9 mouse cellular contexts compared by ENCODE assay signal in genomic region chr3:87770280-87770679, GRCm38 (mm10). TPM values are rescaled to one million over a fixed set of nuclear protein-coding genes. Genes with fewer than 3 reads are reported as not detected.
DNase-seq lines count a peak whose midpoint lies in the region; ATAC-seq and TF ChIP-seq lines count a peak whose summit lies in the region.
"Had no signal": no experiment of that assay in that cellular context is flagged by ENCODE, and none has a peak within 500 bp of the region (broad histone marks: within the 10 kb centered on the region; RNA-seq: fewer than 3 reads in every experiment).

No protein-coding gene starts in this region.

- no peak for TF ChIP-seq EP300 in heart, postnatal 0 days (IDR thresholded peaks at IDR 0.05; ENCODE audit: low read depth)

- H3K27me3 ChIP-seq in heart, postnatal 0 days (ENCODE audit: control insufficient read depth, insufficient read depth, low read length), result peaks cover 30% of the 10 kb centered on the region
- peaks cover 82% of the 10 kb centered on the region for H3K27me3 ChIP-seq in heart, embryonic 10.5 days (ENCODE audit: insufficient read depth, poor library complexity, severe bottlenecking)
- no peaks in the 10 kb centered on the region; the same call in 1 of the 2 replicates for H3K27me3 ChIP-seq in thymus, adult 2 months (ENCODE audit: control insufficient read depth, insufficient read depth, low read length)
- H3K27me3 ChIP-seq in midbrain, embryonic 13.5 days, result peaks cover 43% of the 10 kb centered on the region

- no peak overlapping the region for H3K4me2 ChIP-seq in heart, postnatal 0 days (ENCODE audit: low read depth, low read length)
- no peak overlapping the region for H3K4me2 ChIP-seq in midbrain, embryonic 13.5 days (replicated peaks)
- H3K4me2 ChIP-seq: embryonic facial prominence, embryonic 12.5 days had no signal

- H3K4me1 ChIP-seq in heart, postnatal 0 days (ENCODE audit: control insufficient read depth, insufficient read depth), result peaks cover under 1% of the 10 kb centered on the region; the same call in 1 of the 2 replicates
- peaks cover 20% of the 10 kb centered on the region for H3K4me1 ChIP-seq in heart, embryonic 10.5 days
- H3K4me1 ChIP-seq in thymus, adult 2 months (replicated peaks; ENCODE audit: control insufficient read depth, insufficient read depth, low read length), result peaks cover 11% of the 10 kb centered on the region
- peaks cover 12% of the 10 kb centered on the region for H3K4me1 ChIP-seq in midbrain, embryonic 13.5 days (replicated peaks)

- peak; percentile 69 for DNase-seq in heart, postnatal 0 days (ENCODE audit: low spot score)
- no peak for DNase-seq in heart, embryonic 10.5 days (ENCODE audit: low spot score)
- peak; percentile 47 for DNase-seq in thymus, adult 2 months
- DNase-seq in thymus, adult 18-20 months, result no peak
- DNase-seq in cerebellum, adult 9-11 months, result peak; percentile 22
- peak; percentile 30 to 68 for DNase-seq in layer of hippocampus, postnatal 14 days (ENCODE audit: low spot score in 2 of 2)
- peak; percentile 75 for DNase-seq in retina, postnatal 1 day

- no peaks in the 10 kb centered on the region for H3K9me3 ChIP-seq in heart, postnatal 0 days (replicated peaks; ENCODE audit: control insufficient read depth, low read length)
- no peaks in the 10 kb centered on the region for H3K9me3 ChIP-seq in heart, embryonic 10.5 days
- no peaks in the 10 kb centered on the region for H3K9me3 ChIP-seq in midbrain, embryonic 13.5 days
- H3K9me3 ChIP-seq: embryonic facial prominence, embryonic 12.5 days had no signal

- no peak for ATAC-seq in heart, postnatal 0 days (ENCODE audit: insufficient read depth, low read depth)
- ATAC-seq in midbrain, embryonic 13.5 days, result no peak

- H3K9ac ChIP-seq in heart, postnatal 0 days (replicated peaks; ENCODE audit: low read depth, low read length), result no peak overlapping the region
- no peak overlapping the region for H3K9ac ChIP-seq in midbrain, embryonic 13.5 days (replicated peaks)
- H3K9ac ChIP-seq: embryonic facial prominence, embryonic 12.5 days had no signal

- no peaks in the 10 kb centered on the region for H3K36me3 ChIP-seq in heart, postnatal 0 days (replicated peaks; ENCODE audit: control insufficient read depth, insufficient read depth, low read length)
- no peaks in the 10 kb centered on the region for H3K36me3 ChIP-seq in heart, embryonic 10.5 days
- no peaks in the 10 kb centered on the region for H3K36me3 ChIP-seq in thymus, adult 2 months (ENCODE audit: control insufficient read depth, insufficient read depth, low read length)
- H3K36me3 ChIP-seq in midbrain, embryonic 13.5 days, result no peaks in the 10 kb centered on the region
- H3K36me3 ChIP-seq: embryonic facial prominence, embryonic 12.5 days had no signal

- no peak for TF ChIP-seq POLR2A in thymus, adult 2 months (IDR thresholded peaks at IDR 0.05; ENCODE audit: control insufficient read depth, extremely low read depth, insufficient read depth, low read length, poor library complexity)

- 1% methylated on average over 4 of the region's 4 CpGs for WGBS in heart, postnatal 0 days
- 2% methylated on average over 4 of the region's 4 CpGs for WGBS in heart, embryonic 10.5 days
- 0% methylated on average over 4 of the region's 4 CpGs for WGBS in thymus, adult 2 months
- under 1% methylated on average over 4 of the region's 4 CpGs for WGBS in midbrain, embryonic 13.5 days

- peak; percentile 87 for TF ChIP-seq CTCF in heart, postnatal 0 days (IDR thresholded peaks at IDR 0.05; ENCODE audit: low read depth)
- no peak for TF ChIP-seq CTCF in thymus, adult 2 months (IDR thresholded peaks at IDR 0.05; ENCODE audit: borderline replicate concordance, control insufficient read depth, extremely low read depth, insufficient read depth, low read length, poor library complexity)

- H3K4me3 ChIP-seq in heart, postnatal 0 days (ENCODE audit: low read depth, low read length), result no peak overlapping the region
- no peak overlapping the region for H3K4me3 ChIP-seq in heart, embryonic 10.5 days
- no peak overlapping the region for H3K4me3 ChIP-seq in thymus, adult 2 months (ENCODE audit: control insufficient read depth, insufficient read depth, low read length)
- H3K4me3 ChIP-seq in midbrain, embryonic 13.5 days (replicated peaks), result no peak overlapping the region
- H3K4me3 ChIP-seq: embryonic facial prominence, embryonic 12.5 days had no signal

- H3K27ac ChIP-seq in heart, postnatal 0 days (ENCODE audit: low read depth), result no peak overlapping the region
- H3K27ac ChIP-seq in heart, embryonic 10.5 days, result no peak overlapping the region
- no peak overlapping the region for H3K27ac ChIP-seq in thymus, adult 2 months (ENCODE audit: control insufficient read depth, insufficient read depth, low read length)
- H3K27ac ChIP-seq in midbrain, embryonic 13.5 days, result no peak overlapping the region
- H3K27ac ChIP-seq: embryonic facial prominence, embryonic 12.5 days had no signal

RNA-seq across cellular contexts. Expression of gene Lrrc71, which starts 21.9 kb away (rescaled TPM):
- total RNA-seq in heart, postnatal 0 days (2014; rRNA removed; ENCODE audit: low replicate concordance), result 0.54 and 1.5 TPM in 2 replicates
- polyA plus RNA-seq in heart, postnatal 0 days (2015; fragmentation: Nextera tagmentation; extraction: Ambion mirVana), result 0.12 and 0.38 TPM in 2 replicates
- 0.30 and 0.63 TPM in 2 replicates for polyA plus RNA-seq in heart, embryonic 10.5 days (2016; fragmentation: Nextera tagmentation; extraction: Ambion mirVana)
- 0.39 and 0.56 TPM in 2 replicates for polyA plus RNA-seq in thymus, adult 2 months (2012; rRNA removed)
- under 1 TPM; 0.60 to 0.81 TPM for total RNA-seq in layer of hippocampus, postnatal 14 days (2021)
- polyA plus RNA-seq in midbrain, embryonic 13.5 days (2015; fragmentation: Nextera tagmentation; extraction: Ambion mirVana), result 0.36 and 0.62 TPM in 2 replicates

RNA-seq across cellular contexts. Expression of gene Ntrk1, which starts 24.7 kb away (rescaled TPM):
- 0.11 and 0.62 TPM in 2 replicates for total RNA-seq in heart, postnatal 0 days (2014; rRNA removed; ENCODE audit: low replicate concordance)
- 0.15 and 0.16 TPM in 2 replicates for polyA plus RNA-seq in heart, postnatal 0 days (2015; fragmentation: Nextera tagmentation; extraction: Ambion mirVana)
- polyA plus RNA-seq in heart, embryonic 10.5 days (2016; fragmentation: Nextera tagmentation; extraction: Ambion mirVana), result 0.05 and 0.68 TPM in 2 replicates
- 0.67 and 0.89 TPM in 2 replicates for polyA plus RNA-seq in thymus, adult 2 months (2012; rRNA removed)
- total RNA-seq in layer of hippocampus, postnatal 14 days (2021), result under 1 TPM; 0.29 to 0.41 TPM
- polyA plus RNA-seq in midbrain, embryonic 13.5 days (2015; fragmentation: Nextera tagmentation; extraction: Ambion mirVana), result 2.4 and 2.5 TPM in 2 replicates

RNA-seq across cellular contexts. Expression of gene Insrr, which starts 26.5 kb away (rescaled TPM):
- total RNA-seq in heart, postnatal 0 days (2014; rRNA removed; ENCODE audit: low replicate concordance), result not detected in 2 replicates
- not detected in 2 replicates for polyA plus RNA-seq in heart, postnatal 0 days (2015; fragmentation: Nextera tagmentation; extraction: Ambion mirVana)
- polyA plus RNA-seq in heart, embryonic 10.5 days (2016; fragmentation: Nextera tagmentation; extraction: Ambion mirVana), result 0.07 TPM in 1 of 2 replicates, not detected in the other
- polyA plus RNA-seq in thymus, adult 2 months (2012; rRNA removed), result 0.58 and 0.64 TPM in 2 replicates
- total RNA-seq in layer of hippocampus, postnatal 14 days (2021), result under 1 TPM; 0.12 to 0.35 TPM
- 0.82 and 0.87 TPM in 2 replicates for polyA plus RNA-seq in midbrain, embryonic 13.5 days (2015; fragmentation: Nextera tagmentation; extraction: Ambion mirVana)

RNA-seq across cellular contexts. Expression of gene Pear1, which starts 53.8 kb away (rescaled TPM):
- total RNA-seq in heart, postnatal 0 days (2014; rRNA removed; ENCODE audit: low replicate concordance), result 42.7 and 69.9 TPM in 2 replicates
- polyA plus RNA-seq in heart, postnatal 0 days (2015; fragmentation: Nextera tagmentation; extraction: Ambion mirVana), result 10.3 and 10.8 TPM in 2 replicates
- polyA plus RNA-seq in heart, embryonic 10.5 days (2016; fragmentation: Nextera tagmentation; extraction: Ambion mirVana), result 14.3 and 14.8 TPM in 2 replicates
- 17.5 and 19.8 TPM in 2 replicates for polyA plus RNA-seq in thymus, adult 2 months (2012; rRNA removed)
- 1 to 10 TPM; 7.4 to 8.2 TPM for total RNA-seq in layer of hippocampus, postnatal 14 days (2021)
- 4.8 and 7.1 TPM in 2 replicates for polyA plus RNA-seq in midbrain, embryonic 13.5 days (2015; fragmentation: Nextera tagmentation; extraction: Ambion mirVana)

Comparison
In these comparisons a context has a peak if more than half of its experiments do, and no peak if none do; other contexts are left out.
1. DNase-seq: peak in heart, postnatal 0 days (single experiment), thymus, adult 2 months (single experiment), cerebellum, adult 9-11 months (single experiment), layer of hippocampus, postnatal 14 days (2 of 2) and retina, postnatal 1 day (single experiment); none in heart, embryonic 10.5 days (single experiment) and thymus, adult 18-20 months (0 of 2).